Mouse (Mus musculus) embryonic facial prominence, embryonic 11.5 days (tissue): Measurements from ENCODE around the gene Hist1h1e. TPM values are rescaled to one million over a fixed set of nuclear protein-coding genes. Genes with fewer than 3 reads are reported as not detected.

Experiments used
- ATAC-seq: fragments of 200-750 bp; cut with Nextera tagmentation; replicated peaks from 2 replicates; pipeline ENCODE4 v1.8.0; 2017; ENCODE audit warnings: low read depth; ENCODE audit not compliant: insufficient number of reproducible peaks, low FRiP score, low TSS enrichment
- DNase-seq: peaks from one replicate; pipeline ENCODE4 v3.0.0-alpha.2; 2015; ENCODE audit warnings: low spot score
- H3K27ac ChIP-seq: fragments of 300-500 bp; sonication (generic); replicated peaks from 2 replicates; pipeline ENCODE4 v1.5.1; 2014; ENCODE audit warnings: mild to moderate bottlenecking, low read depth, low read length, control low read depth
- H3K27me3 ChIP-seq: fragments of 300-500 bp; sonication (generic); 2 replicates; pipeline ENCODE4 v1.6.1; 2014; ENCODE audit warnings: mild to moderate bottlenecking, low read length, moderate library complexity, mixed read lengths; ENCODE audit not compliant: control insufficient read depth, insufficient read depth
- H3K36me3 ChIP-seq: fragments of 300-500 bp; sonication (generic); replicated peaks from 2 replicates; pipeline ENCODE4 v1.6.1; 2014; ENCODE audit warnings: low read depth, mild to moderate bottlenecking, low read length, moderate library complexity, mixed read lengths; ENCODE audit not compliant: control insufficient read depth, insufficient read depth
- H3K4me1 ChIP-seq: fragments of 300-500 bp; sonication (generic); 2 replicates; pipeline ENCODE4 v1.6.1; 2014; ENCODE audit warnings: low read length, mixed read lengths; ENCODE audit not compliant: control insufficient read depth, insufficient read depth
- H3K4me2 ChIP-seq: fragments of 300-500 bp; sonication (generic); 2 replicates; pipeline ENCODE4 v1.6.1; 2014; ENCODE audit warnings: low read depth, mild to moderate bottlenecking, control low read depth, low read length, moderate library complexity
- H3K4me3 ChIP-seq: fragments of 300-500 bp; sonication (generic); 2 replicates; pipeline ENCODE4 v1.5.1; 2014; ENCODE audit warnings: low read depth, low read length, control low read depth
- H3K9ac ChIP-seq: fragments of 300-500 bp; sonication (generic); replicated peaks from 2 replicates; pipeline ENCODE4 v1.6.1; 2014; ENCODE audit warnings: mild to moderate bottlenecking, control low read depth, low read length
- H3K9me3 ChIP-seq: fragments of 300-500 bp; sonication (generic); replicated peaks from 2 replicates; pipeline ENCODE4 v1.6.1; 2016; ENCODE audit warnings: mild to moderate bottlenecking, low read length, inconsistent platforms, mixed read lengths; ENCODE audit not compliant: control insufficient read depth
- WGBS: fragments of 180-500 bp; shearing (Covaris S2); extraction: QIAGEN DNeasy Blood & Tissue Kit; methylation state at CpG from one replicate; pipeline ENCODE4 v1.1.7; 2014; 5-methylcytosine and 5-hydroxymethylcytosine counted together
- polyA plus RNA-seq: library from polyadenylated mRNA; unstranded; fragments of >200 nt; fragmentation: Nextera tagmentation; extraction: Ambion mirVana; gene quantifications from 2 replicates; pipeline ENCODE4 v1.2.1, GENCODE M21; 2014

Hist1h1e gene
- polyA plus RNA-seq, 1 experiment from 2014 or later: 23.0 TPM

DNA sequence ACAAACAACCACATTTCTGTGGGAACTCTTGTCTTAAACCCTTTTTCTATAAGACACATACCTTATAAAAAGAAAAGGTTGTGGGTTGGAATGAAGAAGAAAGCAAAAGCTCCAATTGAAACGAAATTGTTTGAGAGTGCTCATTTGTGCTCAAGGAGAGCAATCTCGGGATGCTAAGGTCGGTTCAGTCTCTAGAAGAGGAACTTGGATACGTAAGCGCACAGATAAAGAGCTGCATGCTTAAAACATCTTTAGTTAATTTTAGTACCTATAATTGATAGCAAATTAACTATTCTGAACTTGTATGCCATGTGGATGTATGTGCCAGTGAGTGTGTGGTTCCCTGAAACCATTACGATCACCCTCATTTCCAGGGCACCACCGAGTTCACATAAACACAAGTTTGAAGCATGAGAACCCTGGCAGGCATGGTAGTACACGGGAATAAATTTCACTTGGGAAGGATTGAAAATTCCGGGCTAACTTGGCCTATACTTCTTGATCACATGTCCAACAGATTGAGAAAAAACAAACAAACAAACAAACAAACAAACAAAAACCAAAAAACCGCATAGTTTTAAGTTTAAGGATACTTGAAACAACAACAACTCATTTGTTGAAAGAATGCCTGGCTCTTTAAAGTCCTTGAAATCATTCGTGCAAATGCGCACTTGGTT is 2.2 kb downstream of the Hist1h1e start:
- Histone ChIP-seq H3K9me3 (no peaks in the 10 kb centered on the region), H3K4me2 (peak overlapping the region; percentile 62), H3K36me3 (no peaks in the 10 kb centered on the region), H3K9ac (peak overlapping the region; percentile 77), H3K4me3 (peak overlapping the region; percentile 48), H3K27ac (peak overlapping the region; percentile 90), H3K27me3 (no peaks in the 10 kb centered on the region), H3K4me1 (no peaks in the 10 kb centered on the region)
- WGBS: 60% methylated on average over 12 of the region's 12 CpGs
- ATAC-seq: no peak
- no peak for DNase-seq

- H3K27me3 ChIP-seq: no peaks in the 10 kb centered on the region
- ATAC-seq: no peak
- no peak overlapping the region for H3K9ac ChIP-seq
- H3K4me2 ChIP-seq: no peak overlapping the region
- DNase-seq: no peak
- no peaks in the 10 kb centered on the region for H3K9me3 ChIP-seq
- 89% methylated on average over 3 of the region's 3 CpGs for WGBS
- no peak overlapping the region for H3K27ac ChIP-seq
- H3K4me1 ChIP-seq: no peaks in the 10 kb centered on the region
- H3K4me3 ChIP-seq: no peak overlapping the region
- H3K36me3 ChIP-seq: no peaks in the 10 kb centered on the region
These were observed 10.7 kb downstream of the Hist1h1e start for GRCm38 (mm10) chr13:23611638-23612037.

DNA sequence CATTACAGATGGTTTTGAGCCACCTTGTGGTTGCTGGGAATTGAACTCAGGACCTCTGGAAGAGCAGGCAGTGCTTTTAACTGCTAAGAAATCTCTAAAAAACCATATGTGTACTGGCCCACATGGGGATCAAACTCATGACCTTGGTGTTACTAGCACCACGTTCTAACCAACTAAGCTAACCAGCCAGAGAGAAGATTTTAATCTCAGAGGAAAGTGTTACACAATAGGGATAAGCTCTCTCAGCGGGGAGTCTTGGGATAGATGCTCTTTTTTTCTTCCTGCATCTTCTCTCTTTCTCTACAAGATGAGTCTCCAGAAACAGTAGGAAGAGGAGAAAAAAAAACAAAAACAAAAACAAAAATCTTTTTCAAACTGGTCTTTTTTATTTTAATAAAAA is 12.0 kb downstream of the Hist1h1e start:
- Histone ChIP-seq H3K9me3 (no peaks in the 10 kb centered on the region), H3K9ac (no peak overlapping the region), H3K4me3 (no peak overlapping the region), H3K27me3 (no peaks in the 10 kb centered on the region), H3K4me2 (no peak overlapping the region), H3K27ac (no peak overlapping the region), H3K36me3 (no peaks in the 10 kb centered on the region), H3K4me1 (no peaks in the 10 kb centered on the region)
- ATAC-seq (no peak), DNase-seq (peak; percentile 1)
- 65% methylated on average over 2 of the region's 2 CpGs for WGBS

DNA sequence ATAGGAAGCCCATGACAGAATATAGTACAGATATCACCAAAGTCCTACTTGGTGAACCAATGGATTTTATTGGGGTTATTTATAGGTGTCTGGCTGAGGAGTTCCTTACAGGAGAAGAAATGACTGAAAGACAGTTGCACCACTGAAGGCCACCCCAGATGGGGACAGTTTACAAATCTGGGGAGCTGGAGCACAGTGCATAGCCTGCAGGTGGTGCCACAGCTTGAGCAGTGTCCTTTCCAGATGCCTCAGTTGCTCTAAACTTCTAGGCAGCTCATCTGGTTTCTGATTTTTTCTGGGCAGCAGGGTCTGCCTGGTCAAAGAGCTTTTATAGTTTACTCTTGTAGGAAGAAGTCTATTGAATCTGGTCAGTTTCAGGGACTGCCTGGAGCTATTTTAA is 12.5 kb downstream of the Hist1h1e start:
- ATAC-seq: no peak
- H3K9ac ChIP-seq: no peak overlapping the region

DNA sequence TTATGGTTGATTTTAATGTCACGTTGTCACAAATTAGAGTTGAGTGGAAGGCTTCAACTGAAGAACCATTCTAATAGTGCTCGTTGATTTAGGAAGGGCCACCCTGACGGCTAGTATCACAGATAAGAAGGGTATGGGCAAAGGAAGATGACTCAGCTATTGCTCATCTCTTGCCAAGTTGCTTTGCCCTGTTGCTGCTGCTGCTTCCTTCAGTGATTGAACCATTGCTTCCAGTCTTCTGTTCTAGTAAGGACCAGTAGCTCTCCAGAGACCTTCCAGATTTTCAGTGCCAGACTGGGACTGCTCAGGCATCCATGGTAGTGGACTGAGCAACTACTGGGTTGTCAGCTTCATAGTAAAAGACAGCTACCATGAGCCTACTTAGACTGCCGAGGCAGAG is 13.1 kb downstream of the Hist1h1e start:
- 92% methylated on average over 4 of the region's 4 CpGs for WGBS
- no peaks in the 10 kb centered on the region for H3K4me1 ChIP-seq
- no peak overlapping the region for H3K4me3 ChIP-seq
- H3K4me2 ChIP-seq: no peak overlapping the region
- no peaks in the 10 kb centered on the region for H3K27me3 ChIP-seq
- H3K9me3 ChIP-seq: no peaks in the 10 kb centered on the region
- no peaks in the 10 kb centered on the region for H3K36me3 ChIP-seq
- DNase-seq: no peak
- no peak overlapping the region for H3K9ac ChIP-seq
- ATAC-seq: no peak
- no peak overlapping the region for H3K27ac ChIP-seq

More for the DNA sequence above, 12.5 kb downstream of the Hist1h1e start:
- H3K27ac ChIP-seq: no peak overlapping the region
- H3K36me3 ChIP-seq: no peaks in the 10 kb centered on the region
- H3K27me3 ChIP-seq: no peaks in the 10 kb centered on the region
- H3K4me1 ChIP-seq: no peaks in the 10 kb centered on the region
- no peak overlapping the region for H3K4me2 ChIP-seq
- no peak overlapping the region for H3K4me3 ChIP-seq
- H3K9me3 ChIP-seq: no peaks in the 10 kb centered on the region
- DNase-seq: no peak

- no peak for ATAC-seq
- WGBS: 90% methylated on average over 3 of the region's 3 CpGs
- no peak overlapping the region for H3K4me3 ChIP-seq
- H3K36me3 ChIP-seq: no peaks in the 10 kb centered on the region
- no peak overlapping the region for H3K27ac ChIP-seq
- no peak overlapping the region for H3K4me2 ChIP-seq
- no peak overlapping the region for H3K9ac ChIP-seq
- no peak for DNase-seq
- no peaks in the 10 kb centered on the region for H3K9me3 ChIP-seq
- no peaks in the 10 kb centered on the region for H3K27me3 ChIP-seq
- no peaks in the 10 kb centered on the region for H3K4me1 ChIP-seq
These were observed 17.3 kb downstream of the Hist1h1e start for GRCm38 (mm10) chr13:23605052-23605451.

DNA sequence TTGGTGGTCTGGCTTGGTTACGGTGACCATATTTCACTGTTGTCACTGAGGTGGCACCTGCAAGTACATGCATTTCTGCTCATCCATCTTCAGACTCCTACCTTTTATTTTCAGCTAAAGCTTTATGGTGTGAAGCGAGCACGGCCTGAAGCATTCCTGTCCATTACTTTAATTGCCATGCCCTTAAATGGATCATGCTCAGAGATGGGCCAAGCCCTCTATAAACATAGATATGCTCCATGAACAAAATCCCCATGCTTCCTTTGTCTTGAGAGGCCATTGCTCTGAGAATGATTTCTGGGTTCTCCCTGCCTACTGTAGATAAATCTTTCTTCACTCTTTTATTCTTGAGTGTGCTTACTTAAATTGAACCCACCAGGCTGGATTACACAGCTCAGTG is 17.9 kb downstream of the Hist1h1e start:
- Histone ChIP-seq H3K4me2 (no peak overlapping the region), H3K27me3 (no peaks in the 10 kb centered on the region), H3K9me3 (no peaks in the 10 kb centered on the region), H3K27ac (no peak overlapping the region), H3K9ac (no peak overlapping the region), H3K36me3 (no peaks in the 10 kb centered on the region), H3K4me1 (no peaks in the 10 kb centered on the region), H3K4me3 (no peak overlapping the region)
- WGBS: 89% methylated on average over 3 of the region's 3 CpGs
- ATAC-seq (no peak), DNase-seq (no peak)

DNA sequence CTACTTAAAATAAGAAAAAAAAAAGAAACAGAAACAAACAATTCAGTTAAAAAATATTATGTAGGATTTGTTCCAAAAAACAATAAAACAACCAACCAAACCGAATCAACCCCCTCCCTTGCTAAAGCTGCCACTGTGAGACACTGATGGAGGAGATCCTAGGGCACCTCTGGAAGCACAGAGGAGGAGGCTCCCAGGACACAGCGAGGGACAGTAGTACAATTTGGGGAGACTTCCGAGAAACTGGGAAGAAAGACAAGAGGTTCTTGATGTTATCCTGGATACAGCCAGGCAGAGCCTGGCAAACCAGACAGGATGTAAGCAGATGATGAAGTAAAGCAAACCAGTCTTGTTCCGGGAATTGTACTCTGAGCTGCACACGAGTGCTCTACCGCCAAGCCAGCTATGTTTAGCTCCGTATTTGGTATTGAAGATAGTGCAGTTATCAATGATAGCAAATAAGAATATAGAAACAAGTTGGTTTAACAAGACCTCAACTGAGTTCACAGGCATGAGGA is 19.1 kb downstream of the Hist1h1e start:
- no peak overlapping the region for H3K4me3 ChIP-seq
- WGBS: 83% methylated on average over 7 of the region's 7 CpGs
- no peaks in the 10 kb centered on the region for H3K4me1 ChIP-seq
- H3K36me3 ChIP-seq: no peaks in the 10 kb centered on the region
- H3K9me3 ChIP-seq: no peaks in the 10 kb centered on the region
- H3K9ac ChIP-seq: no peak overlapping the region
- no peak overlapping the region for H3K4me2 ChIP-seq
- H3K27ac ChIP-seq: no peak overlapping the region
- DNase-seq (no peak), ATAC-seq (no peak)
- no peaks in the 10 kb centered on the region for H3K27me3 ChIP-seq
